Comparison of ENCODE assay signal across 12 mouse cellular contexts in the genomic region with DNA sequence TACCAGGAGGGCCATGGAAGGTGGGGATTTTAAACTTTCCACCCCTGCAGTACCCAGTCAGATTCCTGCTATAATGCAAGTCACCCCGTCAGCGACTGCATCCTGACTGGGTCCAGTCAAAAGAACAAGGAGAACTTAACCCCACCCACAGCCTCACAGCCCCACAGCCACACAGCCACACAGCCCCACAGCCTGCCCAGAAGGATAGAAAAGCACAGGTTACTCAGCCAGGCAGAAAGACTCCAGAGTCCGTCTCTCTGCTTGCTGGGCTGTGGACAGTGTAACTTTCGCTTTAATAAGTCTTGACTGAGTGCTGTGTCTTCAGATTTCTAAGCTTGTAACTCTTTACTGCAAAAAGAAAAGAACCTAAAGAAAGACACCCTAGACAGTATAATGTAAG. TPM values are rescaled to one million over a fixed set of nuclear protein-coding genes. Genes with fewer than 3 reads are reported as not detected.
DNase-seq lines count a peak whose midpoint lies in the region.
"Had no signal": no experiment of that assay in that cellular context is flagged by ENCODE, and none has a peak within 500 bp of the region (broad histone marks: within the 10 kb centered on the region; RNA-seq: fewer than 3 reads in every experiment).

No protein-coding gene starts in this region.

- peak; percentile 24 for DNase-seq in kidney, adult 11 months
- DNase-seq in kidney, adult 18-20 months, result no peak
- DNase-seq in kidney, adult 9 months, result peak; percentile 38
- DNase-seq in kidney, postnatal 10 days, result peak; percentile 32
- peak; percentile 18 to 45 for DNase-seq in kidney, postnatal 4 days
- no peak for DNase-seq in lung, postnatal 25 days (ENCODE audit: low spot score)
- DNase-seq in gastrocnemius, postnatal 36 days, result no peak
- DNase-seq: adrenal gland, postnatal 14 days; cerebellum, adult 18-20 months; cerebellum, adult 9-11 months; gastrocnemius, postnatal 10 days; heart, postnatal 36 days had no signal

- intact Hi-C loops in gastrocnemius, postnatal 36 days (cut with DNase I), result no loop called here

RNA-seq across cellular contexts. Expression of gene Nmnat3, which starts 53.2 kb away (rescaled TPM):
- total RNA-seq in gastrocnemius, postnatal 36 days (2021), result 10 to 100 TPM; 11.5 to 11.7 TPM

Comparison
In these comparisons a context has a peak if more than half of its experiments do, and no peak if none do; other contexts are left out.
1. DNase-seq: peak in kidney, adult 11 months (single experiment), kidney, adult 9 months (single experiment), kidney, postnatal 10 days (single experiment) and kidney, postnatal 4 days (2 of 2); none in kidney, adult 18-20 months (single experiment), lung, postnatal 25 days (single experiment) and gastrocnemius, postnatal 36 days (0 of 2).